Mouse (Mus musculus) liver, embryonic 13.5 days (tissue): ENCODE results near the gene Vax2. TPM values are rescaled to one million over a fixed set of nuclear protein-coding genes. Genes with fewer than 3 reads are reported as not detected.

ENCODE experiments used
- ATAC-seq: fragments of 200-750 bp; cut with Nextera tagmentation; 2 replicates; pipeline ENCODE4 v1.8.0; 2017; ENCODE audit warnings: low read depth, mild to moderate bottlenecking, moderate number of reproducible peaks, moderate library complexity
- DNase-seq: peaks from one replicate; pipeline ENCODE4 v3.0.0; 2022
- H3K27ac ChIP-seq: fragments of 300-500 bp; sonication (generic); 2 replicates; pipeline ENCODE4 v1.5.1; 2015; ENCODE audit warnings: moderate library complexity, mild to moderate bottlenecking, inconsistent platforms
- H3K27me3 ChIP-seq: fragments of 300-500 bp; sonication (generic); 2 replicates; pipeline ENCODE4 v1.6.1; 2015; ENCODE audit warnings: mild to moderate bottlenecking, inconsistent platforms
- H3K36me3 ChIP-seq: fragments of 300-500 bp; sonication (generic); 2 replicates; pipeline ENCODE4 v1.6.1; 2015; ENCODE audit warnings: mild to moderate bottlenecking, inconsistent platforms
- H3K4me1 ChIP-seq: fragments of 300-500 bp; sonication (generic); replicated peaks from 2 replicates; pipeline ENCODE4 v1.6.1; 2015; ENCODE audit warnings: inconsistent platforms
- H3K4me2 ChIP-seq: fragments of 300-500 bp; sonication (generic); 2 replicates; pipeline ENCODE4 v1.6.1; 2015; ENCODE audit warnings: inconsistent platforms, mild to moderate bottlenecking, moderate library complexity
- H3K4me3 ChIP-seq: fragments of 300-500 bp; sonication (generic); replicated peaks from 2 replicates; pipeline ENCODE4 v1.5.1; 2015; ENCODE audit warnings: mild to moderate bottlenecking, inconsistent platforms
- H3K9ac ChIP-seq: fragments of 300-500 bp; sonication (generic); 2 replicates; pipeline ENCODE4 v1.6.1; 2015; ENCODE audit warnings: mild to moderate bottlenecking, inconsistent platforms
- H3K9me3 ChIP-seq: fragments of 300-500 bp; sonication (generic); replicated peaks from 2 replicates; pipeline ENCODE4 v1.6.1; 2016; ENCODE audit warnings: inconsistent platforms
- WGBS: fragments of 180-500 bp; shearing (Covaris S2); methylation state at CpG from one replicate; pipeline ENCODE4 v1.1.7; 2015; ENCODE audit not compliant: insufficient replicate concordance; 5-methylcytosine and 5-hydroxymethylcytosine counted together
- polyA plus RNA-seq: library from polyadenylated mRNA; unstranded; fragments of >200 nt; fragmentation: Nextera tagmentation; extraction: Ambion mirVana; gene quantifications from 2 replicates; pipeline ENCODE4 v1.2.1, GENCODE M21; 2015

Gene Vax2
- not detected in 2 replicates for polyA plus RNA-seq

DNA sequence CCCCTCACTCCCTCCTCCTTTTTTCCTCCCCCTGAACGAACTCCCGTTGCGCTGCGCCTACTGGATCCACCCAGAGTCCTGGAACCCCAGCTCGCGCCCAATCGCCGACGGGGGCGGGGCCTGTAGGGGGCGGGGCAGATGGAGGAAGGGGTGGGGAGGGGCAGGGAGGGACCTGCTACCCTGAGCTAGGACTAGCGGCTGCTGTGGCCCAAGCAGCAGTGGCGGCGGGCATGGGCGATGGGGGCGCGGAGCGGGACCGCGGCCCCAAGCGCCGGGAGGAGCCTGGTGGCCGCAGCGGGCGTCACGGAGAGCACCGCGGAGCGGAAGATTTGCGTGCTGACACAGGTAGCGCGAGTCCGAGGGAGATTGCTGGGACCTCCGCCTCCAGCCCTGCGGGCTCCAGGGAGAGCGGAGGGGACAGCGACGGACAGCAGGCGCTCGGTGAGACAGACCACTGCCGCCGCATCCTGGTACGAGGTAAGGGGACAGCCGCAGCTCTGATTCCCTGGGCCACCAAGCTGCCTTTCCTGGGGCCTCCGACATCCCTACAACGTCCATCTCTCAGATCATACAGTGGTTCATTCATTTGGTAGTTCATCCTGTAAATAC lies at the start of gene Vax2:
TSS of gene Vax2 (plus strand) at position 198 of the 609 bp plus-strand sequence.
- H3K36me3 ChIP-seq: no peaks in the 10 kb centered on the region

GRCm38 (mm10) chr6:83665009-83665408 lies 46.1 kb upstream of the Vax2 start:
- no peaks in the 10 kb centered on the region for H3K9me3 ChIP-seq
- no peak overlapping the region for H3K4me3 ChIP-seq
- DNase-seq (no peak), ATAC-seq (no peak)
- no peak overlapping the region for H3K27ac ChIP-seq
- H3K4me2 ChIP-seq: no peak overlapping the region
- H3K9ac ChIP-seq: no peak overlapping the region
- WGBS: 72% methylated on average over 2 of the region's 2 CpGs
- H3K4me1 ChIP-seq: no peaks in the 10 kb centered on the region
- H3K36me3 ChIP-seq: no peaks in the 10 kb centered on the region
- peaks cover 9% of the 10 kb centered on the region; the same call in 1 of the 2 replicates for H3K27me3 ChIP-seq

More for the DNA sequence above, at the start of gene Vax2:
- DNase-seq: peak; percentile 45
- peak; percentile 79 for ATAC-seq
- H3K9ac ChIP-seq: no peak within 1 kb of the TSS
- H3K4me1 ChIP-seq: peaks cover 12% of the 10 kb centered on the region
- peak within 1 kb of the TSS; percentile 63 for H3K4me2 ChIP-seq
- WGBS: 2% methylated on average over 46 of the region's 46 CpGs
- H3K27ac ChIP-seq: no peak within 1 kb of the TSS
- H3K4me3 ChIP-seq: peak within 1 kb of the TSS; percentile 45
- H3K27me3 ChIP-seq: peaks cover 100% of the 10 kb centered on the region
- H3K9me3 ChIP-seq: no peaks in the 10 kb centered on the region

DNA sequence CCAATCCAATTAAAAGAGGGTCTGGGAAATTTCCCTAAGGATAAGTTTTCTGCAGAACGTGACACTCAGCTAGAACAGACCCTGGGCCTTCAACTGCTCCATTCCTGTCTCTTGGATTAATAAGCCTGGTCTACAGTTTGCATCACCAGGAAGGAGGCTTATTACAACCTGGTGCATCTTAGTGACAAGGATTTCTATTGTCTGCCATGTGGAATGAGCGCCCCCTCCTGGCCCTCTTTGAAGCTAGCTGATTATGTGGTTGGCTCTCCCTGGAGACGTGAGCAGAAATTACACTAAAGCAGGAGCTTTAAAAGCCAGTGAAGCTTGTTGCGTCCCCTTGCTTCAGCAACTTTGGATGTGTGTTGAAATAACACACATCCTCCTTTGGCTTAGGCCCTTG lies 37.7 kb upstream of the Vax2 start:
- H3K9me3 ChIP-seq: no peaks in the 10 kb centered on the region
- no peaks in the 10 kb centered on the region for H3K4me1 ChIP-seq
- no peak overlapping the region for H3K27ac ChIP-seq
- no peaks in the 10 kb centered on the region for H3K27me3 ChIP-seq
- WGBS: 7% methylated on average over 4 of the region's 4 CpGs
- DNase-seq: peak; percentile 18
- H3K9ac ChIP-seq: no peak overlapping the region
- H3K4me2 ChIP-seq: no peak overlapping the region
- no peaks in the 10 kb centered on the region for H3K36me3 ChIP-seq
- ATAC-seq: no peak
- H3K4me3 ChIP-seq: no peak overlapping the region

- ATAC-seq (no peak), DNase-seq (no peak)
- Histone ChIP-seq H3K4me1 (no peaks in the 10 kb centered on the region), H3K4me3 (no peak within 1 kb of the TSS), H3K4me2 (no peak within 1 kb of the TSS), H3K36me3 (no peaks in the 10 kb centered on the region), H3K27me3 (peaks cover 4% of the 10 kb centered on the region; the same call in 1 of the 2 replicates), H3K9me3 (no peaks in the 10 kb centered on the region), H3K9ac (no peak within 1 kb of the TSS), H3K27ac (no peak within 1 kb of the TSS)
- WGBS: 47% methylated on average over 4 of the region's 4 CpGs
These were observed 33.3 kb upstream of the Vax2 start, which contains the start of gene Cd207 for GRCm38 (mm10) chr6:83677757-83678156. Cd207 (minus strand) TSS chr6:83677857.

DNA sequence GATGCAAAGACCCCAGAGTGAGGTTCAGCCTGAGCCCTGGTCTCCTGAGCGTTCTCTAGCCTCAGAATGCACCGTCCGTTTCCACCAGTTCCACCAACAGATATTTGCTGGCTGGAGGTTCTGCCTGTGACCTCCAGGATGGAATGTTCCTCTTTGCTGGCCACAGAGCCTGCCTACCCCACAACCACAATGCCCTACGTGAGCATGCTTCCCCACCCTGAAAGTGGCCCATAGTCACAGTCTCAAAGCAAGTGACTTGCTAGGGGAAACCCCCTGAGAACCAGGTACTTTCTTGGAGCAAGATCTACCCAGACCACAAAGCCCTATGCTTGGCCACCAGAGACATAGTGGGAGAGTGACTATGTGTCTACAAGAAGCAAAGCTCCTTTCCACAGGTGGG lies 21.7 kb upstream of the Vax2 start:
- no peaks in the 10 kb centered on the region for H3K36me3 ChIP-seq
- H3K4me3 ChIP-seq: no peak overlapping the region
- 43% methylated on average over 4 of the region's 4 CpGs for WGBS
- H3K9ac ChIP-seq: no peak overlapping the region
- DNase-seq (no peak), ATAC-seq (no peak)
- H3K27ac ChIP-seq: no peak overlapping the region
- no peaks in the 10 kb centered on the region for H3K9me3 ChIP-seq
- H3K27me3 ChIP-seq: peaks cover 72% of the 10 kb centered on the region
- no peaks in the 10 kb centered on the region for H3K4me1 ChIP-seq
- no peak overlapping the region for H3K4me2 ChIP-seq

GRCm38 (mm10) chr6:83690277-83690676 lies 20.8 kb upstream of the Vax2 start:
- ATAC-seq (no peak), DNase-seq (no peak)
- Histone ChIP-seq H3K27me3 (peaks cover 78% of the 10 kb centered on the region), H3K4me2 (no peak overlapping the region), H3K9ac (no peak overlapping the region), H3K4me1 (no peaks in the 10 kb centered on the region), H3K4me3 (no peak overlapping the region), H3K27ac (no peak overlapping the region), H3K36me3 (no peaks in the 10 kb centered on the region), H3K9me3 (no peaks in the 10 kb centered on the region)
- WGBS: 18% methylated on average over 4 of the region's 5 CpGs

DNA sequence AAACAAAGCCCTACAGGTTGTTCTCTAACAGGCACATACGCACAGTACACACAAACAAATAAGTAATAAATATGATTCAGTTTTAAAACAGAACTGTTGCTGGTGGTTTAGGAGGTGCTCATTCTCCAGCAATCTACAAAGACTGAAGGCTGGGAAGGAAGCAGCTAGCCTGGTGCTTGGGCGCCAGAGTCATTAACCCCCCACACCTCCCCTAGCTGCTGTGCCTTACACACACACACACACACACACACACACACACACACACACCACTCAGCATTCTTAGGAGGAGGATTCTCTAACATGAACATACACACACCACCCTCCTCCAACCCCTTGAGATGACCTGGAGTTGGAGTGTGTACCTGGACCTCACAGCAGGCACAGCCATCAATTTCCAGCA lies 20.1 kb upstream of the Vax2 start:
- 52% methylated on average over 2 of the region's 2 CpGs for WGBS
- ATAC-seq (no peak), DNase-seq (no peak)
- H3K27ac ChIP-seq: no peak overlapping the region
- no peaks in the 10 kb centered on the region for H3K4me1 ChIP-seq
- H3K9me3 ChIP-seq: no peaks in the 10 kb centered on the region
- peaks cover 78% of the 10 kb centered on the region for H3K27me3 ChIP-seq
- H3K4me3 ChIP-seq: no peak overlapping the region
- no peak overlapping the region for H3K4me2 ChIP-seq
- H3K9ac ChIP-seq: no peak overlapping the region
- H3K36me3 ChIP-seq: no peaks in the 10 kb centered on the region

DNA sequence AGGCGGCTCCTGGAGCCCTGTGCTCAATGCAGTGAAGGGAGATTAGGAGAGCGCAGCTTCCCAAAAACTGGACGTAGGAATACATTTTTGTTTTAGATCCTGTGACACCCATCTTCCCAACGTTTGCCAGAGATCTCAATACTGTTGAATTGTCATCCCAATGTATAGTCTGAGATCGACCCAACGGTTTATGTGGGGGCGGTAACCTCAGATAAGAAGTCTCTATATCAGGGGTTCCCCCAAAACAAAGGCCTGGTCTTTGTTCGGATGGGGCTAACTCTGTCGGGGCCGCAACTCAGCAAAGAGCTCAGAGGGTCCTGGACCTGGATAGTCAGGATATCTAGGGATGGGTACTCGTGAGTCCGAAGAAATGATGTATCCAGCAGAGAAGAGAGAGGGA lies 18.1 kb upstream of the Vax2 start:
- H3K4me2 ChIP-seq: no peak overlapping the region
- H3K27ac ChIP-seq: no peak overlapping the region
- H3K4me3 ChIP-seq: no peak overlapping the region
- H3K36me3 ChIP-seq: no peaks in the 10 kb centered on the region
- no peaks in the 10 kb centered on the region for H3K4me1 ChIP-seq
- WGBS: 4% methylated on average over 12 of the region's 12 CpGs
- peaks cover 87% of the 10 kb centered on the region for H3K27me3 ChIP-seq
- no peaks in the 10 kb centered on the region for H3K9me3 ChIP-seq
- ATAC-seq: no peak
- no peak for DNase-seq
- H3K9ac ChIP-seq: no peak overlapping the region

GRCm38 (mm10) chr6:83693835-83694234 lies 17.2 kb upstream of the Vax2 start:
- Histone ChIP-seq H3K36me3 (no peaks in the 10 kb centered on the region), H3K27ac (no peak overlapping the region), H3K9ac (no peak overlapping the region), H3K4me3 (no peak overlapping the region), H3K27me3 (peaks cover 93% of the 10 kb centered on the region), H3K4me1 (no peaks in the 10 kb centered on the region), H3K9me3 (no peaks in the 10 kb centered on the region), H3K4me2 (no peak overlapping the region)
- WGBS: 0% methylated on average over 9 of the region's 9 CpGs
- ATAC-seq: no peak
- peak; percentile 14 for DNase-seq

GRCm38 (mm10) chr6:83695731-83696130 lies 15.3 kb upstream of the Vax2 start:
- Histone ChIP-seq H3K9ac (no peak overlapping the region), H3K4me3 (no peak overlapping the region), H3K4me2 (no peak overlapping the region), H3K36me3 (no peaks in the 10 kb centered on the region), H3K4me1 (no peaks in the 10 kb centered on the region), H3K27me3 (peaks cover 97% of the 10 kb centered on the region), H3K27ac (no peak overlapping the region), H3K9me3 (no peaks in the 10 kb centered on the region)
- ATAC-seq: no peak
- DNase-seq: no peak
- 8% methylated on average over 3 of the region's 3 CpGs for WGBS

DNA sequence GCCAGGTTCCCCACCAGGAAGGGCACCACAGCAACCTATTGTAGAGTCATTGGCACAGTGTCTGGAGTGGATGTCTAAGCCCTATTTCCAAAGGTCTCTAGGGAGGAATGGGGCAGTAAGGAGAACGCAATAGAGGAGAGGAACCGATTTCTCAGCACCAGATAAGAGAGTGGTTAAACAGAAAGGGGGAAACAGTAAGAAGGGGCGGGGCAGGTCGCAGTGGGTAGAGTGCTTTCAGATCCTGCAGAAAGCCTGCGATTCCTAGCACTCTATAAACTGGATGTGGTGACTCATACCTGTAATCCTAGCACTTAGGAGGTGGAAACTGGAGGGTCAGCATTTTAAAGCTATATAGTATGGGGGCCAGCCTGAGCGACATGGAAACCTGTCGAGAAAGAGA lies 14.4 kb upstream of the Vax2 start:
- Histone ChIP-seq H3K9me3 (no peaks in the 10 kb centered on the region), H3K4me3 (no peak overlapping the region), H3K4me1 (no peaks in the 10 kb centered on the region), H3K36me3 (no peaks in the 10 kb centered on the region), H3K27ac (no peak overlapping the region), H3K27me3 (peaks cover 98% of the 10 kb centered on the region), H3K4me2 (no peak overlapping the region), H3K9ac (no peak overlapping the region)
- DNase-seq (no peak), ATAC-seq (no peak)
- WGBS: under 1% methylated on average over 7 of the region's 7 CpGs

GRCm38 (mm10) chr6:83697932-83698331 lies 13.1 kb upstream of the Vax2 start:
- Histone ChIP-seq H3K27me3 (peaks cover 97% of the 10 kb centered on the region), H3K9ac (no peak overlapping the region), H3K4me1 (no peaks in the 10 kb centered on the region), H3K4me3 (no peak overlapping the region), H3K4me2 (no peak overlapping the region), H3K9me3 (no peaks in the 10 kb centered on the region), H3K27ac (no peak overlapping the region), H3K36me3 (no peaks in the 10 kb centered on the region)
- no peak for ATAC-seq
- no peak for DNase-seq
- WGBS: 5% methylated on average over 8 of the region's 8 CpGs
